Mouse (Mus musculus): ENCODE measurements around the gene Sh3gl2.

DNA sequence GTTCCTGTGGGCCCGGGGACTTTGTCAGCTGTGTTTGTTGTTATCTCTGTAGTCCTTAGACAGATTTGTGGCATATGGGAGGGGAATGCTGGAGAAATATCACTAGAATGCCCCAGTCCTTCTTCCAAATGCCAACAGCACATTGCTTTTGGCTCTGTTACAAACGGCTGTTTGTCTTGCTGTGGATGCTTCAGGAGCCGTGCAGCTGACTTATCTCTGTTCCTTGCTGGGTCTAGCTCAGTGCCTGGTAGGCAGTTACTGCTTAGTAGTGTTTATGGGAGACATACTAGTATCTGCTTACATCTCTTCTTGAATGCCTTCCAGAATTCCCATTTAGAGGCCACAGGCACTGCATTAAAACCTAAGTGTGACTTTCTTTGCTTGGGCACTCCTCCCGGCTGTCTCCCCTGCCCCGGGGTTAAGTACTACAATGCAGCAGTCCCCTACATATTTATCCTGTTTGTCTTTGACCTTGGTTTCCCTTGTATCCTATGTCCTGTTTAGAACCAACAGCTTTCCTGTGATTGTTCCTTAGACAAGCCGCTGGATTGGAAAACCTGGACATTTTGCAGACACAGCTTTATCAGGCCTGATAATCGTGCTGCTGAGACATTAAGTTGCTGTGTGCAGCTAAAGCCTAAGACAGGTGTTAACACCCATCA lies 101.1 kb downstream of the Sh3gl2 start:
- TF ChIP-seq CTCF (IDR thresholded peaks at IDR 0.05; ENCODE audit: control insufficient read depth, insufficient read depth, low read length) (no peak), POLR2A (IDR thresholded peaks at IDR 0.05; ENCODE audit: borderline replicate concordance, control insufficient read depth, low read depth, low read length) (no peak)

Measured in bone marrow, adult 2 months (tissue).